Mouse (Mus musculus): Measurements from ENCODE around the gene Rpl36al.
"Not testable (repeated sequence)": the region's sequence is repeated elsewhere in the genome, so short reads cannot be mapped to it uniquely, and the experiment has no call there.

The Rpl36al gene

GRCm38 (mm10) chr12:69158765-69159577 lies 24.9 kb downstream of the Rpl36al start, which contains the start of gene Rps29:
Gene Rps29 (minus strand): TSS chr12:69159186.
- in situ Hi-C loops (cut with MboI, MseI), result not testable (repeated sequence)

- in situ Hi-C loops (cut with MboI, MseI), result no loop called here
Observed at GRCm38 (mm10) chr12:69158366-69158764, 25.5 kb downstream of the Rpl36al start.

- in situ Hi-C loops (cut with MboI, MseI), result no loop called here
Observed at GRCm38 (mm10) chr12:69157107-69157506, 26.8 kb downstream of the Rpl36al start.

- in situ Hi-C loops (cut with MboI, MseI), result no loop called here
Observed at GRCm38 (mm10) chr12:69156436-69156835, 27.4 kb downstream of the Rpl36al start.

GRCm38 (mm10) chr12:69155923-69156322 lies 28.0 kb downstream of the Rpl36al start:
- in situ Hi-C loops (cut with MboI, MseI), result no loop called here

GRCm38 (mm10) chr12:69150049-69150448 lies 33.8 kb downstream of the Rpl36al start:
- in situ Hi-C loops (cut with MboI, MseI), result no loop called here

GRCm38 (mm10) chr12:69147166-69147735 lies 36.6 kb downstream of the Rpl36al start:
- in situ Hi-C loops (cut with MboI, MseI), result no loop called here

- in situ Hi-C loops (cut with MboI, MseI), result no loop called here
Observed at GRCm38 (mm10) chr12:69143460-69143859, 40.4 kb downstream of the Rpl36al start.

- in situ Hi-C loops (cut with MboI, MseI), result no loop called here
Observed at GRCm38 (mm10) chr12:69139841-69140240, 44.0 kb downstream of the Rpl36al start.

GRCm38 (mm10) chr12:69139201-69139600 lies 44.7 kb downstream of the Rpl36al start:
- in situ Hi-C loops (cut with MboI, MseI), result no loop called here
